Mouse (Mus musculus) brain, adult 2 months (tissue): ENCODE data around the gene Htra1.

Source experiments
- DNase-seq: peaks from one replicate; pipeline ENCODE4 v3.0.0; 2011; ENCODE audit warnings: low read depth, low spot score

Gene Htra1

DNA sequence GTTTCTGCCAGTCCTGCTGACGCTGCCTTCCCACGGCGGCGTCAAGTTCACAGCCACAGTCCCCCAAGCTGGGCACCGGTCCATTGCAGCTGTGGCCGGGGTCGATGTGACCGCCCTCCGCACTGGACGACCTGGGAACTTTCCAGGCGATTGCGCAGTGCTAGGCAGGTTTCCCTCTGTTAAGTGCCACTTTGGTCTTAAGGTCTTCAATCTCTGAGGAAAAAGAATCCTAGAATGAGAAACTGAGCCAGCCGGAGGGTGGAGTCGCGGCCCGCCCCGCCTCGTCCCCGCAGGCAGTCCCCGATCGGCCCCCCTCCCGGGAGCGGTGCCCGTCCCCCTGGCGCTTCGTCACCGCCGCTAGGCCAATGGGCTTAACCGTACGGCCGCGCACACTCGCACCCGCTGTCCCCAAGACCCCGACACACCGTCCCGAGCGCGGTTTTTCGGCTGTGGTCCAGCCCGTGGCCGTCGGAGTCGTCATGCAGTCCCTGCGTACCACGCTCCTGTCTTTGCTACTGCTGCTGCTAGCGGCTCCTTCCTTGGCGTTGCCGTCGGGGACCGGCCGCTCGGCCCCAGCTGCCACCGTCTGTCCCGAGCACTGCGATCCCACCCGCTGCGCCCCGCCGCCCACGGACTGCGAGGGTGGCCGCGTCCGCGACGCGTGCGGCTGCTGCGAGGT lies at the start of gene Htra1:
Gene Htra1 (plus strand): TSS at position 319 of the 679 bp plus-strand sequence.
- peak; percentile 78 for DNase-seq

DNA sequence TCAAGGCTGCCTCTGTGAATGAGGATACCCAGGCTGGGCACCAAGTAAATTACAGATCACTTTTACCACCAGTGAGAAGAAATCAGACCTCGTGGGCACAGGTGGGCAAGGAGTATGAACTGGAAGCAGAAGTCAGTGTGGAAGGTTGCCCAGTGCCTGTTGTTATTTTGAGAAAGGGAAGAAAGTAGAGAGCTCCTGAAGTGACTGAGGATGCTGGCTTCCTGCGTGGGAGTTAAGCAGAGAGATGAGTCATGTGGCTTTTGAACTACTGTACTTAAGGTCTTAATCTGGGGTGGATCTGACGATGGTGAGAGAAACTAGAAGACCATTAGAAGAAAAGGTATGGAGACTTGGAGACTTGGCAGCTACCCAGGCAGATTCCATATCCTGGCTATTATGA lies 49.7 kb upstream of the Htra1 start:
- peak; percentile 71 for DNase-seq

DNA sequence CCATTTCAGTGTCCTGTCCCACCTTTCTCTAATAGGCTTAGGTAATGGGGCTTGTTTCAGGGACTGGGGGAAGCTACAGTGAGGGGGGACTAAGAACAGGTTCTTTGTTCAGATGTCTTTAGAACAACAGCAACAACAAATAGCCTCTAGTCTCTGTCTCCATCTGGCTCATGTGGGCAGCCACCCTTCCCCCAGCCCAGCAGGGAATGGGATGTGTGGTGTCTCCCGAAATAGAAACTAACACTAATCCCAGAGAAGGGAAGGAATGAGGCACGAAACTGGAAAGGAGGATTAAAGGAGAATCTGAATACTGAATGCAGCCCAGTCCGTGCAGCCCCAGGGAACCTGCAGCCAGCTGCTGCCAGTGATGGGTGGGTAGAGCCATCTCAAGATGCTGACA lies 48.0 kb upstream of the Htra1 start:
- peak; percentile 86 for DNase-seq

DNA sequence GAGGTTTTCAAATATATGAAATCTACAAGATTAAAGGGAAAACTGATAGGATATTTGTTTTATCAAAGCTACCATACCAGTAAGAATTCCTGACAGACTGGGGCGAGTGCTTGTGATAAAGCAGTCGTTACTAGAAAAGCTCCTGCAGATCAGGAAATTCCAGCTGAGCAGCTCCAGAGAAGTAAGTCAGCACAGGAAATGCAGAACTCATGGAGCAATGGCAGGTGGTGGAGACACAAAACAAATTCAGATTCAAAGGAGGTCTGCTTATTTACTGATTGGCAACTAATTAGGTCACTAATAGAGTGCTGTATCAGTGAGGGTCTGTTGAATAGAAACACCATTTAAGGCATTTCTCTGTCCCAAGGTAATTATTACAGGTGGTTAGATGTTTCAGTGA lies 45.0 kb upstream of the Htra1 start:
- no peak for DNase-seq

DNA sequence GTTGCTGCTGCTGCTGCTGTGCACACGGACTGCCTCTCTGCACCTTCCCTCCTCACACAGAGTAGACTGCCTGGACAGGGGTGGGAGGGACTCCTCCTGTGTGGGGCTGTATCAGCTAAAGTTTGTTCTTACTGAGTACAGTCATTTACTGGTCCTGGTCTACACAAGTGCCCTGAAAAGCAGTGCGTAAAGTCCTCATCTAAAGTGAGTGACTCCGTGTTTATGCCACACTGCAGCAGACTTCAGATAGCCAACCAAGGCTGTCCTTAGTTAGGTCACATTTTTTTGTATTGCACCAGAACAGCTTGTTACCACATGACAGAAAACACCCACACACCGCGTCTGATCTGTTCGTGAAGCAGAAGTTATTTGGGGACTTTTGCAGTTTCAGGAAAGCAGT lies 42.9 kb upstream of the Htra1 start:
- DNase-seq = peak; percentile 88

DNA sequence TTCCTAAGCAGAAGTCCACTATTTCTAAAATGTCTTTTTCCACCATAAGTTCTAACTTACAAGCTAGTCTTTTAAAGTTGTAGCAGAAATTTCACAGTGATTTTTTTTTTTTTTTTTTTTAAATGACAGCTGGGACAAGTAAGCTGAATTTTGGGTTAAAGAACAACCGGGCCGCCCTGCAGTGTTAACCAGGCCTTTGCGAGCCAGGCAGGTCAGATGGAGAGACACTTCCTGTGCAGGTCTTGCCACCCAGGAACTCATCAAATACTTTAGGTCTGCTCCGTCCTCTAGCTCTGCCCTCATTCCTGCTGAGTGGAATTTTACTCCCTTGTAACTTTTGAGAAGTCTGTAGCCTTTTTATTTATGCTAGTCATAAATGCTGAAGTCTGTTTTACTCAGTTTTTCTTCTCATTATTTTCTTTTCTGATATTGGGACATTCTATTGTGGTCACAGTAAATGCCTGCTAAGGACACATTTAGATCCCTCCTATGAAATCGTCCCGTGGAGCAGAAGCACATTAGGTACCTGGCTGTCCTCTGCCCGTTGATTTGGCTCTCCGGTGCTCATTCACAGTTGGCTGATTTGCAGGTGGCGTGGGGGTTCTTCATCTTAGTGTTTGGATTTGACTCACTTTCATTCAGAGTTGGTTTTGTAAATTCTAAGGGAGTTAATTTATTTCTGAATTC lies 40.8 kb upstream of the Htra1 start:
- DNase-seq = peak; percentile 65

DNA sequence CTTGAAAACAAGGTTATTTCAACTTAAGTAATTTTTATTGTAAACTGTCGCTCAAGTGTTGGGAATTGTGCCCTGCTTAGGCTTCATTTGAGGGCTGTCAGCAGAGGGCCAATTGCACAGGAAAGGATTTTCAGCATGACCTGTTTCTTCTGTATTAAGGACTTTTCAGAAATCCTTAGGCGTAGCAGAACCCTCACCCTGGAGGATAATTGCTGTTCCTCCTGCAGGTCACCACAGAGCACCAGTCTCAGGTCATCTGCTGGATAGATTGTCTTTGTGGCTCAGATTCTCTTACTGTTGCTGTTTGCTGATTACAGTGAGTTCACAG lies 40.3 kb upstream of the Htra1 start:
- DNase-seq = peak; percentile 55

DNA sequence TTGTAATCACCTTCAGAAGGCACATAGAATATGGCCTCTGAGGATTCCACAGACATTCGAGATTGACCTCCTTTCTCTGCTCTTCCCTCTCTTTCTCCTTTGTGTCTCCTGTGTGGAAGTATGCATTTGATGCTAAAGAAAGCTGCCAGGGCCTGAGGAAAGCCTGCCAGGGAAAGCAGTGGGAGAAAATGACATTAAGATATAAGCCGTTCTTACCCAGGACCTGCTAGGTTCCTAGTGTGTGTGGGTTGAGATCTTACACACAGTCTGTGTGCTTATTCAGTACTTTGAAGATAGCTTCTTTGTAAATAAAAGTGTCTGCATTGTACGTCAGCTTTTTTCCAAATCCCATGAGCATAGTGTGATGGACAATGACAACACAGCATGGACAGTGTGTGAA lies 39.8 kb upstream of the Htra1 start:
- peak; percentile 71 for DNase-seq

DNA sequence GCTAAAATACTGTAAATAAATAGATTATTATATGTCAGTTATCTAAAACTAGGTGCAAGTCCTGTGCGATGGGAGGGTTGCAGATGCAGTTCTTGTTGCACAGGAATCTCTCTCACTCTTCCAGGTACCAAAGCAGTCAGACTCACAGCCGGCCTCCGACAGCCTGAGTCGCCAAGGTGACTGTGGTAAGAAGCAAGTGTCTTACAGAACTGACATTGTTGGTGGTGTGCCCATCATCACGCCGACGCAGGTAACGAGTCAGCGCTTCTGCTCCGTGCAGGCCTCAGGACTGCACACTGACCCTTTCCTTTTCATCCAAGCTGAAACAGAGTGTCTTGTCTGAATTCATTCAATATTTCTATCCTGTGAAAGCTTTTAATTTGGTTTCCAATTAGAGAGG lies 38.7 kb upstream of the Htra1 start:
- no peak for DNase-seq

DNA sequence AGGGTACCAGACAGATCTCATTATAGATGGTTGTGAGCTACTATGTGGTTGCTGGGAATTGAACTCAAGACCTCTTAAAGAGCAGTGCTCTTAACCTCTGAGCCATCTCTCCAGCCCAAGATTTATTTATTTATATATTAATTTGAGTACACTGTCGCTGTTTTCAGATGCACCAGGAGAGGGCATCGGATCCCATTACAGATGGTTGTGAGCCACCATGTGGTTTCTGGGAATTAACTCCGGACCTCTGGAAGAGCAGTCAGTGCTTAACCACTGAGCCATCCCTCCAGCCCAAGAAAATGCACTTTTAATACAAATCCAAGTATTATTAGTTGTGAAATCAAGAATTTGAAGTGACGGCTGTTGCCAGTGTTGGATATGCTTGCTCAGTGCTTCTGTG lies 37.5 kb upstream of the Htra1 start:
- DNase-seq = peak; percentile 34

DNA sequence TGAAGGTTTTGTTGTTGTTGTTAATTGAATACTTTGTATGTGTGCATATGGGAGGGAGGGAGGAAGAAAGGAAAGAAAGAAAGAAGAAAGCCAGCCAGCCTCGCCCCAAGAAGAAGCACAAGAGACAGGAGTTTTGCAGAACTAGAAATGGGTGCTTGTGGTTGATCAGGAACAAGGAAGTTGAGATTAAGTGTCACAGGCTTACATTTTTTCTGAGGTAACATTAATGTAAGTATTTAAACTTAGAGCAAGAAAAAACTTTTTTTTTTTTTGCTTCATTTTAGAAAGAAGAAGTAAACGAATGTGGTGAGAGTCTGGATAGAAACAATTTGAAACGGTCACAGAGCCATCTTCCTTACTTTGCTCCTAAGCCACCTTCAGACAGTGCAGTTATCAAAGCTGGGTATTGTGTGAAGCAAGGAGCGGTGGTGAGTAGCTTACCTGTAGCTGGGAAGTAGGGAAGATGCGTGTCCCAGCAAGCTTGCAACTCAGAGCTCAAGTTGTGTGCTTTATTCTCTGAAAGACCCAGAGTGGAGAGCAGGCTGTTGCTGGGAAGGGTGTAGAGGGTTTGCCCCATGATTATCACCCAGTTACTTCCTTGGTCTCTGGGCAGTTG lies 35.6 kb upstream of the Htra1 start:
- no peak for DNase-seq

DNA sequence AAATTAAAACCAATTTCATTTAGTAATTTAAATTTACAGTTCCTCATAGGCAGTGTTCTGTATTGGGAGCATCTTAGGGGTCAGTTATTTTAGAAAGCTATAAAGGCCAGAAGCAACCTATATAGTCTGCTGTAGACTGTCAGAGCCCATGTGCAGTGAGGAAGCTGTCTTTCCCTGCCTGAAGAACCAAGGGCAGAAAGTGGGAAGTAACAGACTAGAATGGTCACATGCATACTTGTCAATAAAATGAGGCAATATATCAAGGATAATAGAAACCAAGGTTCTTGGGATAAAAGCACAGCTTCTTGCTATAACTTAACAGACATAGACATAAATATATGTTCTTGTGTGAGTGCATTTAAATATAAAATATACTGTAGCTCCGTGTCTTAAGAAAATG lies 33.0 kb upstream of the Htra1 start:
- DNase-seq = no peak

DNA sequence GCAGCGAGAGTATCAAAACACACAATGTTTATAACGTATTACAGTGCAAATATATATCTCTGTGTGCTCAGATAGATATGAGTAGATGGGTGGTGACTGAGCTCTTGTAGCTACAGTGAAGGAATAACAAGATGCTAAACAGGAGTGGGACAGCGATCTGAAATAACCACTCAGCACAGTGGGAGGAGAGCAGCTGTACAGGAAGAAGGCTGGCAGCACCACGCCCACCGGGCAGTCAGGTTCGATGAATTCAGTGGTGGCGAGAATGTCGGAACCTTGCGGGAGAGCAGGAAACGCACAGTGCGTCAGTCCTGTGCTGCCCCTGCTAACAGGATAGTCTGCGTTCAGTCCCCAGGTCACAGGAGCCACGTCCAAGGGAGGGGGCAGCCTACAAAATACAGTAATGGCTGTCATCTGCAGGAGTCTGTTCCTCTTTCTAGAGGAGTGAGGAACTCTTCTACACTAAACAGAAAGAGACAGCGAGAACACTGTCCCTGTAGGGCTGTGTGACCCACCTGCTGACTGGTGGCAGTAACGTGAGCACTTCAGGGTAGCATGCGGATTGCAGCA lies 32.3 kb upstream of the Htra1 start:
- DNase-seq = peak; percentile 79

DNA sequence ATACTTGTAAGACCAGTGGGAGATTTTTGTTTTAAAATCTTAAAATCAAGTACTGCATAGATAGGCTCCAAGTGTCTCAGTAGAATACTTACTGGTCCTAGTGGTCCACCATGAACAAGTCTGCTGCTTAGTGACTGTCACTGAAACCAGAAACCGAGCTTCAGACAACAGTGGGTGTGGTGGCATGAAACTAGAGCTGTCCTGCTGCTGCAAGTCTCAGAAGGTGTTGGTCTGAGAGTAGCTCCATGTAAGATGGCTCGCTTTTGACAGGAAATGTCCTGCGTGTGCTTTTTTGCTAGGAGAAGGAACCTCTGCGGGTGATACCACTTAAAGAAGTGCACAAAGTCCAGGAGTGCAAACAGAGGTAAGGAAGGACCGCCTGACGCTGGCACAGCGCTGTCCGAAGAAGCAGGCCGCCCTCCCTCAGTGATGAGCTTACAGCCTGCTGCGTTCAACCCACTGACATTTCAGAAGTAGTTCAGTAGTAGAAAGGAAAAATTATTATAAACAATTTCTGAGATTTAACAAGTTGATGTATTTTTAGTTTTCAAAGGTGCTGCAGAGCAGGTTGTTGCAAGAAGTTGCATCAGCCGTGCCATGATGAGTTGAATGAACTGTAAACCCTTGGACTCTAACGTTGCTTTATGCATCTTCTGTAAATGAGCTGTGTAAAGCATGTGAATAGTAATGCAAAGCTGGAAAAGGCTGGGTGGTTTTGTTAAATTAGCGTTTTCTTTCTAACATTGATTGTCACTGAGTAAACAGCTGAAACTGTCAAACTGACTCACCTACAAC lies 31.1 kb upstream of the Htra1 start:
- DNase-seq = no peak

DNA sequence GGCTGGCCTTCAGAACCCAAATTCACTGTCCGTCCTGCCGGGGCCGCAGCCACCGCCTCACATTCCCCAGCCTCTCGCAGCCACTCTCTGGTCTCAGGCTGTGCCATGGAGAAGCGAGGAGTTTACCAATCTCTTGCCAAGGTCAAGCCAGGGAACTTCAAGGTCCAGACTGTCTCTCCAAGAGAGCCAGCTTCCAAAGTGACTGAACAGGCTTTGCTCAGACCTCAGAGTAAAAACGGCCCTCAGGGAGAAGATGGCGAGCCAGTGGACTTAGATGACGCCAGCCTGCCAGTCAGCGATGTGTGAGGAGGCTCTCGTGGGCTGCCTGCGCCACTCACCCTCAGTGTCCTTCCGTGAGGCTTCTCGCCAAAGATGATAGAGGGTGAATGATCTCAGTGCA lies 25.1 kb upstream of the Htra1 start:
- DNase-seq = peak; percentile 36

DNA sequence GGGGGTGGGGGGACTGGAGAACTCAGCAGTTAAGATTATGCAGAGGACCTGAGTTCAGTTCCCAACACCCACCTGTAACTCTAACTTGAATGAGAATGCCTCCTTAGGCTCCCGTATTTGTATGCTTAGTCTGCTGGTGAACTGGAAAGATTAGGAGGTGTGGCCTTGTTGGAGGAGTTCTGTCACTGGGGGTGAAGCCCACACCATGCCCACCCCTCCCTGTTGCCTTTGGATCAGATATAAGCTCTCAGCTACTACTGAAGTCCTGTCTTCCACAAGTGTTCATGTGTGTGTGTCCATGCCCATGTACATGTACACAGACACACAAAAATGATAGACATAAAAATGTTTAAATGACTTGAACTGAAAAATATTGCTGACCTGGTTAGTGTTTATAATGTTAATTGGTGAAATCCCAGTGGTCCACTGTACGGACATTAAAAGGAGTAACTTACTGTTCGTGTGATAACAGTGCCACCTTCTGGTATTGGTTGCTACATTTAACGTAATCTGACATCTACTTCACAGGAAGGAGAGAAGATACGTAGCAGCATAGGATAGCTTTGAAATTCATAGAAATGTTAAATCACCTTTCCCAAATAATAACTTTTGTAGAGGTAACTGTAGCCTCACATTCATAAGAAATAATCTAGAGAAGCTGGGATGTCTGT lies 21.1 kb upstream of the Htra1 start:
- peak; percentile 76 for DNase-seq

DNA sequence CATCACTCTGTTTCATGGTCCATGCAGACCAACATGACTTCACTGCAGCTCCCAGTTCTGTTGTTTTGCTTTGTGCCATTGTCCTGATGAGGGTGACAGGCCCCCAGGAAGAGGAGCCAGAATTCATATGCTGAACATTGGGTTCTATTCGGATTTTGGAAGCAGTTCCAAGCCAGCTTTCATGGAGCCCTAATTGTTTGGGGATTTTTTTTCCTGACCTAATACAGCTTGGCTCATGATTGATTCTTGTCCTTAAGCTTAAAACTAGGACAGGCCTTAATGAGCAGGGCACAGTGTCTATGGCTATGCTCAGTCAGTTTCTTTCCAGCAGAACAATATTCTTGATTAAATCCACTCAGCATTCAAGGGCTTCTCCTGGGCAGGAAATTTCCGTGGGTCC lies 17.7 kb upstream of the Htra1 start:
- DNase-seq = peak; percentile 67

DNA sequence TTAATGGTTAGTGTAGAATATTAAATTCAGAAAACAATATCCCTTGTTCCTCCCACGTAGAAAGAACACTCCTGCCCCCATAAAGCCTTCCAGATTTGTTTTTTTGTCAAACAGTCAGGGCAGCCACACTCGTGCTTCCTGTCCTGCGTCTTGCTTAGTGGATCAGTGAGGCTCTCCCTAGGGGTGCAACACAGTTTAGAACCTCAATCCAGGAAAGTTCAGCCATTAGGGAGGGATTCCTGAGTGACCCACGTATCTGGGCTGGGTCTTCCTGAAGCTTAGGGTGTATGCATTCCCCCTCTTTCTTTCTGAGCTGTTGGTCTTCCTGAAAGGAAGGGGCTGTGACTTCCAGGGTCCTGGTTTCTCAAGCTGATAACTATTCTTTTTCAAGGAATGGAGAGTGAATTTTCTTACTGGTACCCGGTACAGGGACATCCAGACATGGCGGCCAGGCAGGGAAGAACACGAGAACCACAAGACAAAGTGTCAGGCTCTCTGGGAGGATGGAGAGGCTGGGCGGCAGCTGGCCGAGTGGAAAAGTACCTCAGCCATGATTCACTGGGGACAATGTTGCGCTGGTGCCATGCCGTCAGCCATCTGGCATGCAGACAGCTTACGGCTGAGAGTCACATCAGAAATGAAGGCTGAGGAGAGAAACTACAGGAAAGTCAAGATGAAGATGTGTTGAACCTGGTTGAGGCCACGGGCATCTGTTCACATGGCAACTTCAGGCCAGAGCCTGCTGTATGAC lies 12.8 kb upstream of the Htra1 start:
- peak; percentile 79 for DNase-seq

DNA sequence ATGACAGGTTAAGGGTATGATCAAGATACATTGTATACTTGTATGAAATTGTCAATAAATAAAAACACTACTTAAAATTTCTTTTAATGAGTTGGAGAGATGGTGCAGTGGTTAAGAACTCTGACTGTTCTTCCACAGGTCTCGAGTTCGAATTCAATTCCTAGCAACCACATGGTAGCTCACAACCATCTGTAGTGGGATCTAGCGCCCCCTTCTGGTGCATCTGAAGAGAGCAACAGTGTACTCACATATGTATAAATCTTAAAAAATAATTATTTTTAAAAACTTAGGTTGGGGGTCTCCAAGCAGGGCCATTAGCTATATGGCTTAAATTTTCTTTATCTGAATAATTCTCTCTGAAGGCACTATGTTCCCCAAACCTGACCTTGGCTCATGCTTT lies 5.5 kb upstream of the Htra1 start:
- no peak for DNase-seq

DNA sequence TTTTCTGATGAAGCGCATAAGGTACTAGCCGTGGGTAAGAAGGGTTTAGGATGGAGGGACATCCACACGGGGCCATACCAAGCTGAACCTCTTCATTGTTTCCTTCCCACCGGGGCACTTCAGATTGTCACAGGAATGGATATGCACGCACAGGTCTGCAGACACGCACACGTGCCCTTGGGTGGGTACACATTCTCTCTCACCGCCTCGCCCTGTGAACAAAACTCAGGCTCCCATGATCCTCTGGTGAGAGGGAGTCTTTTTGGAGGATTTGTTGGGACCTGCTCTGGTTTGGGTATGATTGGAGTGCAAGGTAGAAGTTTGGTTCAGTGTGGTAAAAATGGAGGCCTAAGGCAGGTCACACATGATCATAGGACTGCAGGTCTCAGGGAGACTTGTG lies 3.0 kb upstream of the Htra1 start:
- DNase-seq = no peak

DNA sequence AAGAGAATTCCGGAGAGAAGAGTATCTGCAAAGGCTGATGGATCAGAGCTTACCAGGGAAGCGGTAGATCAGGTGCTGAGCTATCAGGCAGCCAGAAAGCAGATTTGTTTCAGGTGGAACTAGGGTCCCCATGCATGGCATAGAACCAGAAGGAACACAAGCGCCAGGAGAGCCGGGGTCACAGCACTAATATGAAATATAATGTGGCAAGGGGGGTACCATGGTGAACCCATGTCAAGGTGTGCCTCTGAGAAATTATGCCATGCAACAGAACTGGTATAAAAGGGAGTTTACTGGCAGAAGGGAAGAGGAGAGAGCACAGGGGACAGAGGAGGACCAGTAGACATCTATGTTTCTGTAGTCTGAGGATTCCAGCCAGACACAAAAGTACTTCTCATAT lies 1.3 kb upstream of the Htra1 start:
- DNase-seq = no peak
